Mouse (Mus musculus) CH12.LX (cell line): ENCODE data around the gene Arnt.

Experiments
- BHLHE40 ChIP-seq: IDR thresholded peaks from 2 replicates; pipeline ENCODE4 v1.6.1; 2011; ENCODE audit warnings: mild to moderate bottlenecking, low read depth, low read length, improper control_type of control experiment
- CHD2 ChIP-seq: IDR thresholded peaks from 2 replicates; pipeline ENCODE4 v1.6.1; 2011; ENCODE audit warnings: low read length, improper control_type of control experiment
- CTCF ChIP-seq, 2 experiments: IDR thresholded peaks in 1 of 2; conservative IDR thresholded peaks in 1 of 2; 2 replicates each; pipeline ENCODE4 v1.5.1; 2011 to 2012; ENCODE audit warnings: low read depth in 2 of 2, low read length in 2 of 2, improper control_type of control experiment in 1 of 2, inconsistent platforms in 1 of 2, mild to moderate bottlenecking in 1 of 2, moderate library complexity in 1 of 2
- ELF1 ChIP-seq: IDR thresholded peaks from 2 replicates; pipeline ENCODE4 v1.6.1; 2014; ENCODE audit warnings: low read depth, mild to moderate bottlenecking, inconsistent platforms, low read length, improper control_type of control experiment
- EP300 ChIP-seq: IDR thresholded peaks from 2 replicates; pipeline ENCODE4 v1.6.1; 2011; ENCODE audit warnings: low read length, improper control_type of control experiment
- ETS1 ChIP-seq: conservative IDR thresholded peaks from 2 replicates; pipeline ENCODE4 v1.6.1; 2012; ENCODE audit warnings: low read depth, mild to moderate bottlenecking, inconsistent platforms, low read length, improper control_type of control experiment, moderate library complexity
- GABPA ChIP-seq: IDR thresholded peaks from 2 replicates; pipeline ENCODE4 v1.6.1; 2012; ENCODE audit warnings: low read depth, low read length, improper control_type of control experiment, inconsistent platforms; ENCODE audit not compliant: insufficient replicate concordance
- HCFC1 ChIP-seq: IDR thresholded peaks from 2 replicates; pipeline ENCODE4 v1.6.1; 2012; ENCODE audit warnings: low read depth, mild to moderate bottlenecking, inconsistent platforms, low read length, improper control_type of control experiment
- JUND ChIP-seq: conservative IDR thresholded peaks from 2 replicates; pipeline ENCODE4 v1.6.1; 2011; ENCODE audit warnings: low read depth, low read length, improper control_type of control experiment
- MAFK ChIP-seq: IDR thresholded peaks from 2 replicates; pipeline ENCODE4 v1.6.1; 2011; ENCODE audit warnings: low read length, improper control_type of control experiment; ENCODE audit not compliant: insufficient replicate concordance
- POLR2A ChIP-seq: IDR thresholded peaks from 2 replicates; pipeline ENCODE4 v1.6.1; 2011; ENCODE audit warnings: low read depth, mild to moderate bottlenecking, improper control_type of control experiment, low read length
- SIN3A ChIP-seq: IDR thresholded peaks from 2 replicates; pipeline ENCODE4 v1.6.1; 2012; ENCODE audit warnings: low read length, improper control_type of control experiment, inconsistent platforms
- USF1 ChIP-seq: IDR thresholded peaks from 2 replicates; pipeline ENCODE4 v1.6.1; 2014; ENCODE audit warnings: low read depth, mild to moderate bottlenecking, inconsistent platforms, low read length, improper control_type of control experiment

DNA sequence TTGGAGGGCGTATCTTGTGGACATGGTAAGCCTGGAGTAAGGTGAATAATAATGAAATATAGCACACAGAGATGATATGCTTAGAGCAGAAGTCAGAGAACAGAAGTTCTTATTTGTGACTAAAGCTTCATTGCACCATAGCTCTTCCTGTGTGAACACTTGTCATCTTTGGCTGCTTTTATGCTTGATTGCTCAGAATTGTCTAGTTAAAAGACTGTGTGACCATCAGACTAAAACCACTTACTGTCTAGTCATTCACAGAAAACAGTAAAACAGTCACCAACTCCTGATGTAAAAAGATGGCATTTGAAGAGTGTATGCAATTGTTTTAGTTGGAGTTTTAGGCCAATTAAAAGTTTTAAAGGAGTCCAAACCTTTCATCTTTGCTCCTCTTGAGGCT, 44.8 kb downstream of the Arnt start:
- TF ChIP-seq EP300 = no peak
- no peak for TF ChIP-seq CHD2
- TF ChIP-seq CTCF (conservative IDR thresholded peaks at IDR 0.05 in 1 of 2, IDR thresholded peaks at IDR 0.05 in 1 of 2; ENCODE audit: low read depth in 2 of 2, low read length in 2 of 2) = no peak
- no peak for TF ChIP-seq MAFK
- no peak for TF ChIP-seq ELF1
- no peak for TF ChIP-seq USF1
- TF ChIP-seq HCFC1 = no peak
- TF ChIP-seq ETS1 = no peak
- TF ChIP-seq GABPA = no peak
- TF ChIP-seq JUND = no peak
- no peak for TF ChIP-seq BHLHE40
- TF ChIP-seq POLR2A = no peak
- no peak for TF ChIP-seq SIN3A
